Mouse (Mus musculus) bone marrow macrophage, adult 2 months (primary cell): ENCODE measurements around the gene Mmaa.

Source experiments
- CTCF ChIP-seq: IDR thresholded peaks from 2 replicates; pipeline ENCODE4 v1.5.1; 2012; ENCODE audit warnings: low read depth, mild to moderate bottlenecking, low read length, moderate library complexity
- POLR2A ChIP-seq: IDR thresholded peaks from 2 replicates; pipeline ENCODE4 v1.6.1; 2012; ENCODE audit warnings: mild to moderate bottlenecking, low read depth, low read length, borderline replicate concordance

DNA sequence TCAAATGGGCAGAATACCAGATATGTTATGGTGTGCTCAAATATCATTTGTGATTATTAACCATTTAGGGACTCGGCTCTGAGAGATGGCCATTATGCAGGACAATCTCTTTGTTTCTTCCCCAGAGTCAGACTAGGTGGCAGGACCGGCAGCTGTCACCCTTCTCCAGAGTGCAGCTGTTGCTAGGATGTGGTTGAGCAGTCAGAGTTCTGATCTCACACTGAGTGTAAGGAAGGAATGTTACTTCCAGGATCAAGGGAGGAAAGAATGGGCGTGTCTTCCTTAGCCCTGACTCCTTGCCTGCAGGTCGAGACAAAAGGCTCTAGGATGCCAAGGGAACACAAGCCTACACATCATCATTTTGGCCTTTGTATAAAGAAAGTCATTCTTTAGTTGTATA lies 67.5 kb downstream of the Mmaa start:
- no peak for TF ChIP-seq POLR2A
- no peak for TF ChIP-seq CTCF
